Mouse (Mus musculus) CH12.LX (cell line): ENCODE measurements around the gene Gas2. TPM values are rescaled to one million over a fixed set of nuclear protein-coding genes. Genes with fewer than 3 reads are reported as not detected.

Experiments used
- DNase-seq: peaks from one replicate; pipeline ENCODE4 v3.0.0-alpha.2; 2013; ENCODE audit errors: extremely low read depth
- H3K27ac ChIP-seq: 2 replicates; pipeline ENCODE4 v1.5.1; 2012; ENCODE audit warnings: low read depth, mild to moderate bottlenecking, control low read depth, moderate library complexity; ENCODE audit not compliant: insufficient read depth
- H3K27me3 ChIP-seq: replicated peaks from 2 replicates; pipeline ENCODE3; 2012; ENCODE audit warnings: inconsistent platforms
- H3K36me3 ChIP-seq, 2 experiments: replicated peaks in 1 of 2; 2 replicates each; pipeline versions ENCODE3 to v1.6.1; 2012; ENCODE audit warnings: inconsistent platforms in 1 of 2, low read length in 1 of 2, mild to moderate bottlenecking in 1 of 2, mixed read lengths in 1 of 2, moderate library complexity in 1 of 2; ENCODE audit not compliant: control insufficient read depth in 1 of 2, insufficient read depth in 1 of 2
- H3K4me1 ChIP-seq, 2 experiments: 2 replicates each; pipeline ENCODE4 v1.6.1; 2012; ENCODE audit warnings: inconsistent platforms in 1 of 2, moderate library complexity in 1 of 2; ENCODE audit not compliant: insufficient read depth in 2 of 2, control insufficient read depth in 1 of 2
- H3K4me2 ChIP-seq: 2 replicates; pipeline ENCODE4 v1.6.1; 2012; ENCODE audit warnings: low read depth, mild to moderate bottlenecking, control low read depth; ENCODE audit not compliant: poor library complexity, insufficient read depth, severe bottlenecking
- H3K4me3 ChIP-seq, 3 experiments: fragments of 150-350 bp in 1 of 3; sonication (generic) in 1 of 3; replicated peaks in 1 of 3; 2 replicates each; pipeline versions ENCODE3 to v1.5.1; 2011 to 2012; ENCODE audit warnings: low read depth in 2 of 3, low read length in 2 of 3, mild to moderate bottlenecking in 2 of 3, moderate library complexity in 2 of 3, control low read depth in 1 of 3, improper control_type of control experiment in 1 of 3, inconsistent platforms in 1 of 3, mixed read lengths in 1 of 3; ENCODE audit not compliant: poor library complexity in 1 of 3
- H3K79me2 ChIP-seq: replicated peaks from 2 replicates; pipeline ENCODE4 v1.6.1; 2012; ENCODE audit warnings: mild to moderate bottlenecking, moderate library complexity; ENCODE audit not compliant: control insufficient read depth, poor library complexity, insufficient read depth, severe bottlenecking; ENCODE audit errors: extremely low read depth
- H3K9ac ChIP-seq: 2 replicates; pipeline ENCODE4 v1.6.1; 2012; ENCODE audit warnings: low read depth, mild to moderate bottlenecking, control low read depth, moderate library complexity; ENCODE audit not compliant: insufficient read depth
- H3K9me3 ChIP-seq: replicated peaks from 2 replicates; pipeline ENCODE3; 2012; ENCODE audit warnings: low read length, inconsistent platforms, mixed read lengths
- CHD1 ChIP-seq: IDR thresholded peaks from 2 replicates; pipeline ENCODE4 v1.6.1; 2012; ENCODE audit warnings: low read depth, low read length, improper control_type of control experiment, inconsistent platforms
- E2F4 ChIP-seq: IDR thresholded peaks from 2 replicates; pipeline ENCODE4 v1.6.1; 2011; ENCODE audit warnings: low read depth, low read length, improper control_type of control experiment; ENCODE audit not compliant: insufficient replicate concordance
- EP300 ChIP-seq: IDR thresholded peaks from 2 replicates; pipeline ENCODE4 v1.6.1; 2011; ENCODE audit warnings: low read length, improper control_type of control experiment
- ETS1 ChIP-seq: conservative IDR thresholded peaks from 2 replicates; pipeline ENCODE4 v1.6.1; 2012; ENCODE audit warnings: low read depth, mild to moderate bottlenecking, inconsistent platforms, low read length, improper control_type of control experiment, moderate library complexity
- GABPA ChIP-seq: IDR thresholded peaks from 2 replicates; pipeline ENCODE4 v1.6.1; 2012; ENCODE audit warnings: low read depth, low read length, improper control_type of control experiment, inconsistent platforms; ENCODE audit not compliant: insufficient replicate concordance
- HCFC1 ChIP-seq: IDR thresholded peaks from 2 replicates; pipeline ENCODE4 v1.6.1; 2012; ENCODE audit warnings: low read depth, mild to moderate bottlenecking, inconsistent platforms, low read length, improper control_type of control experiment
- IRF4 ChIP-seq: IDR thresholded peaks from 2 replicates; pipeline ENCODE4 v1.6.1; 2014; ENCODE audit warnings: low read depth, mild to moderate bottlenecking, inconsistent platforms, low read length, improper control_type of control experiment
- JUN ChIP-seq: IDR thresholded peaks from 2 replicates; pipeline ENCODE4 v1.6.1; 2011; ENCODE audit warnings: low read depth, mild to moderate bottlenecking, low read length, improper control_type of control experiment, moderate library complexity; ENCODE audit not compliant: insufficient read depth
- JUND ChIP-seq: conservative IDR thresholded peaks from 2 replicates; pipeline ENCODE4 v1.6.1; 2011; ENCODE audit warnings: low read depth, low read length, improper control_type of control experiment
- MAFK ChIP-seq: IDR thresholded peaks from 2 replicates; pipeline ENCODE4 v1.6.1; 2011; ENCODE audit warnings: low read length, improper control_type of control experiment; ENCODE audit not compliant: insufficient replicate concordance
- MAZ ChIP-seq: IDR thresholded peaks from 2 replicates; pipeline ENCODE4 v1.6.1; 2012; ENCODE audit warnings: low read depth, mild to moderate bottlenecking, inconsistent platforms, low read length, improper control_type of control experiment, moderate library complexity
- MYC ChIP-seq: IDR thresholded peaks from 2 replicates; pipeline ENCODE4 v1.6.1; 2011; ENCODE audit warnings: low read depth, mild to moderate bottlenecking, improper control_type of control experiment, low read length
- NRF1 ChIP-seq: IDR thresholded peaks from 2 replicates; pipeline ENCODE4 v1.6.1; 2014; ENCODE audit warnings: low read depth, mild to moderate bottlenecking, inconsistent platforms, low read length, improper control_type of control experiment, moderate library complexity
- PAX5 ChIP-seq: IDR thresholded peaks from 2 replicates; pipeline ENCODE4 v1.6.1; 2012; ENCODE audit warnings: low read length, inconsistent platforms, mixed read lengths
- POLR2A ChIP-seq: IDR thresholded peaks from 2 replicates; pipeline ENCODE4 v1.6.1; 2011; ENCODE audit warnings: low read depth, mild to moderate bottlenecking, improper control_type of control experiment, low read length
- RAD21 ChIP-seq: IDR thresholded peaks from 2 replicates; pipeline ENCODE4 v1.6.1; 2011; ENCODE audit warnings: low read depth, mild to moderate bottlenecking, low read length, improper control_type of control experiment, moderate library complexity
- TBP ChIP-seq: conservative IDR thresholded peaks from 2 replicates; pipeline ENCODE4 v1.6.1; 2011; ENCODE audit warnings: low read depth, low read length, improper control_type of control experiment
- TCF12 ChIP-seq: IDR thresholded peaks from 2 replicates; pipeline ENCODE4 v1.6.1; 2014; ENCODE audit warnings: low read depth, mild to moderate bottlenecking, inconsistent platforms, low read length, improper control_type of control experiment
- USF1 ChIP-seq: IDR thresholded peaks from 2 replicates; pipeline ENCODE4 v1.6.1; 2014; ENCODE audit warnings: low read depth, mild to moderate bottlenecking, inconsistent platforms, low read length, improper control_type of control experiment
- ZC3H11A ChIP-seq: IDR thresholded peaks from 2 replicates; pipeline ENCODE4 v1.6.1; 2012; ENCODE audit warnings: low read depth, mild to moderate bottlenecking, inconsistent platforms, low read length, improper control_type of control experiment
- ZMIZ1 ChIP-seq: IDR thresholded peaks from 2 replicates; pipeline ENCODE4 v1.6.1; 2012; ENCODE audit warnings: low read depth, mild to moderate bottlenecking, inconsistent platforms, low read length, improper control_type of control experiment
- ZNF384 ChIP-seq: IDR thresholded peaks from 2 replicates; pipeline ENCODE4 v1.6.1; 2012; ENCODE audit warnings: low read depth, low read length, improper control_type of control experiment, inconsistent platforms
- dilution Hi-C: fragments of 300-500 bp; cut with MboI; formaldehyde crosslinking; loops from 2 replicates; pipeline ENCODE4 v1.14.3; 2020; ENCODE audit warnings: low sequenced_read_pairs; ENCODE audit not compliant: extremely low pct_unique_long_range_greater_than_20kb, extremely low pct_ligation_motif_present
- in situ Hi-C: fragments of 300-500 bp; cut with MboI; formaldehyde crosslinking; loops from 3 replicates; pipeline ENCODE4 v1.14.3; 2019; ENCODE audit warnings: low sequenced_read_pairs, low pct_ligation_motif_present, low pct_unique_long_range_greater_than_20kb, mixed read lengths
- polyA plus RNA-seq: library from polyadenylated mRNA; unstranded; fragments of >175 nt; gene quantifications from 2 replicates; pipeline ENCODE4 v1.2.1, GENCODE M21; 2012; ENCODE audit warnings: low read depth; ENCODE audit not compliant: insufficient read length
- total RNA-seq, 2 experiments: library from RNA; depleted of rRNA; stranded (reverse); fragments of 300-350 nt in 1 of 2; fragments of >200 nt in 1 of 2; gene quantifications; 2 replicates each; pipeline ENCODE4 v1.2.3; 2012 to 2014

Gas2 gene
- total and polyA plus RNA-seq, 3 experiments, result 2.7 to 4.3 (median 3.3) TPM

- peaks cover 0 to 8% of the 10 kb centered on the region in 2 experiments; a peak in 1 of 4 replicates for H3K4me1 ChIP-seq
- H3K4me3 ChIP-seq, result no peak overlapping the region
- DNase-seq, result peak; percentile 37
- H3K79me2 ChIP-seq, result no peaks in the 10 kb centered on the region
- in situ Hi-C loops, result no loop called here
- H3K4me2 ChIP-seq, result no peak overlapping the region
- H3K27ac ChIP-seq, result no peak overlapping the region; the same call in 1 of the 2 replicates
- TF ChIP-seq NRF1, result no peak
- TF ChIP-seq MAFK, result peak; percentile 54; the same call in 1 of the 2 replicates
- TF ChIP-seq JUN, result peak; percentile 82
- TF ChIP-seq ETS1, result peak; percentile 47; the same call in 1 of the 2 replicates
- TF ChIP-seq PAX5, result no peak
- TF ChIP-seq GABPA, result no peak
- no peak for TF ChIP-seq ZNF384
- peak; percentile 72 for TF ChIP-seq EP300
- no peak for TF ChIP-seq POLR2A
- TF ChIP-seq TCF12, result no peak
- TF ChIP-seq MAZ, result no peak
- peak; percentile 95 for TF ChIP-seq JUND
- no peak for TF ChIP-seq ZC3H11A
- TF ChIP-seq IRF4, result peak; percentile 81
- TF ChIP-seq TBP, result 0 out of 2 replicates have a peak, but pooled peaks have one; percentile 21
- no peak for TF ChIP-seq HCFC1
- TF ChIP-seq RAD21, result no peak
- no peaks in the 10 kb centered on the region for H3K36me3 ChIP-seq
- H3K27me3 ChIP-seq, result no peaks in the 10 kb centered on the region
- dilution Hi-C loops, result no loop called here
- peaks cover 5% of the 10 kb centered on the region for H3K9me3 ChIP-seq
- H3K9ac ChIP-seq, result no peak overlapping the region
Observed at GRCm38 (mm10) chr7:51892224-51892965, 30.6 kb downstream of the Gas2 start.

- peaks cover 0 to 8% of the 10 kb centered on the region in 2 experiments; a peak in 1 of 4 replicates for H3K4me1 ChIP-seq
- in situ Hi-C loops, result no loop called here
Observed at GRCm38 (mm10) chr7:51893008-51893407, 31.2 kb downstream of the Gas2 start.

More at GRCm38 (mm10) chr7:51893008-51893407, 31.2 kb downstream of the Gas2 start:
- H3K4me3 ChIP-seq, result no peak overlapping the region
- H3K9ac ChIP-seq, result no peak overlapping the region
- no peak overlapping the region for H3K27ac ChIP-seq
- dilution Hi-C loops, result no loop called here
- H3K79me2 ChIP-seq, result no peaks in the 10 kb centered on the region
- no peaks in the 10 kb centered on the region for H3K36me3 ChIP-seq
- DNase-seq, result no peak
- no peaks in the 10 kb centered on the region for H3K27me3 ChIP-seq
- peaks cover 3% of the 10 kb centered on the region for H3K9me3 ChIP-seq
- no peak overlapping the region for H3K4me2 ChIP-seq
- TF ChIP-seq RAD21 (no peak), USF1 (no peak), E2F4 (no peak), ZMIZ1 (no peak), MYC (no peak), CHD1 (no peak)
